Mouse (Mus musculus) heart, embryonic 14.5 days (tissue): ENCODE measurements around the gene Nod1. TPM values are rescaled to one million over a fixed set of nuclear protein-coding genes. Genes with fewer than 3 reads are reported as not detected.

ENCODE experiments used
- ATAC-seq: fragments of 200-750 bp; cut with Nextera tagmentation; 2 replicates; pipeline ENCODE4 v1.8.0; 2017; ENCODE audit warnings: low read depth, moderate TSS enrichment; ENCODE audit not compliant: insufficient number of reproducible peaks, insufficient read depth, low FRiP score
- H3K27ac ChIP-seq, 2 experiments: fragments of 200-500 bp in 1 of 2; fragments of 300-500 bp in 1 of 2; sonication (generic) in 1 of 2; replicated peaks in 1 of 2; 2 replicates each; pipeline ENCODE4 v1.5.1; 2012 to 2014; ENCODE audit warnings: low read depth in 2 of 2, low read length in 2 of 2, control low read depth in 1 of 2, mild to moderate bottlenecking in 1 of 2, mixed read lengths in 1 of 2; ENCODE audit not compliant: control insufficient read depth in 1 of 2, insufficient read depth in 1 of 2
- H3K27me3 ChIP-seq: fragments of 300-500 bp; sonication (generic); 2 replicates; pipeline ENCODE4 v1.6.1; 2014; ENCODE audit warnings: mild to moderate bottlenecking, low read length, control low read depth; ENCODE audit not compliant: control insufficient read depth, insufficient read depth
- H3K36me3 ChIP-seq: fragments of 300-500 bp; sonication (generic); 2 replicates; pipeline ENCODE4 v1.6.1; 2014; ENCODE audit warnings: mild to moderate bottlenecking, control low read depth, low read length, mixed read lengths; ENCODE audit not compliant: control insufficient read depth, insufficient read depth
- H3K4me1 ChIP-seq, 2 experiments: fragments of 200-500 bp in 1 of 2; fragments of 300-500 bp in 1 of 2; sonication (generic) in 1 of 2; 2 replicates each; pipeline ENCODE4 v1.6.1; 2012 to 2014; ENCODE audit warnings: low read length in 2 of 2, control low read depth in 1 of 2, mixed read lengths in 1 of 2; ENCODE audit not compliant: control insufficient read depth in 2 of 2, insufficient read depth in 2 of 2
- H3K4me2 ChIP-seq: fragments of 300-500 bp; sonication (generic); 2 replicates; pipeline ENCODE4 v1.6.1; 2014; ENCODE audit warnings: mild to moderate bottlenecking, low read length
- H3K4me3 ChIP-seq, 2 experiments: fragments of 200-500 bp in 1 of 2; fragments of 300-500 bp in 1 of 2; sonication (generic) in 1 of 2; 2 replicates each; pipeline ENCODE4 v1.5.1; 2012 to 2014; ENCODE audit warnings: low read length in 2 of 2, mild to moderate bottlenecking in 2 of 2, control low read depth in 1 of 2, low read depth in 1 of 2, moderate library complexity in 1 of 2; ENCODE audit not compliant: control insufficient read depth in 1 of 2, insufficient read depth in 1 of 2
- H3K9ac ChIP-seq: fragments of 300-500 bp; sonication (generic); 2 replicates; pipeline ENCODE4 v1.6.1; 2014; ENCODE audit warnings: mild to moderate bottlenecking, low read length
- H3K9me3 ChIP-seq: fragments of 300-500 bp; sonication (generic); 2 replicates; pipeline ENCODE4 v1.6.1; 2016; ENCODE audit warnings: low read length, control low read depth; ENCODE audit not compliant: control insufficient read depth
- WGBS: fragments of 180-500 bp; shearing (Covaris S2); extraction: QIAGEN DNeasy Blood & Tissue Kit; methylation state at CpG from one replicate; pipeline ENCODE4 v1.1.7; 2014; 5-methylcytosine and 5-hydroxymethylcytosine counted together
- polyA plus RNA-seq: library from polyadenylated mRNA; unstranded; fragments of >200 nt; fragmentation: Nextera tagmentation; extraction: Ambion mirVana; gene quantifications from 2 replicates; pipeline ENCODE4 v1.2.1, GENCODE M21; 2014

Gene Nod1
- polyA plus RNA-seq = 4.6 and 4.9 TPM in 2 replicates

- ATAC-seq = peak; percentile 83
- Histone ChIP-seq H3K36me3 (no peaks in the 10 kb centered on the region), H3K27me3 (peaks cover 8% of the 10 kb centered on the region), H3K4me3 (peak within 1 kb of the TSS; percentile 66 to 87), H3K9ac (peak within 1 kb of the TSS; percentile 78), H3K27ac (peak within 1 kb of the TSS; percentile 14 to 67; a peak in 3 of 4 replicates), H3K4me2 (peak within 1 kb of the TSS; percentile 81), H3K9me3 (no peaks in the 10 kb centered on the region), H3K4me1 (peaks cover 3 to 13% of the 10 kb centered on the region in 2 experiments; a peak in 2 of 4 replicates)
- WGBS = 3% methylated on average over 50 of the region's 53 CpGs
Observed at GRCm38 (mm10) chr6:54972111-54972928, at the start of gene Nod1. Gene Nod1 (minus strand): TSS chr6:54972612.

DNA sequence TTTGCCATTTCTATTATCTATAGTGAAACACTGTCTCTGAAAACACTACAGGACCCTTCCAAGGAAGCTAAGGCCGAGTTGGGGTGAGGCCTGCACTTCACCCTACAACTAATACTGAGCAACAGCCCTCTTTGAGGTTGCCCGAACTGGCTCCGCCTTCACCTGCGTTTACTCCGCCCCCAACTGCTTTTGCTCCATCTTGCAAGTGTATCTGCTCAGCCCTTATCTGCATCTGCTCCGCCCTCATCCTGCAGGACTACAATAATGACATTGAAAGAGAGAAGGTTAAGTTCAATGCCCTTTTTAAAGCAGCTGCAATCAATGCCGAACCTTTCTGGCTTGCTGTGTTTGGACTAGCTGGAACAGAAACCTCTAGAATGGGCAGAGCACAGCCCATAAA lies 49.4 kb upstream of the Nod1 start:
- no peaks in the 10 kb centered on the region for H3K27me3 ChIP-seq
- no peaks in the 10 kb centered on the region for H3K36me3 ChIP-seq
- ATAC-seq = no peak
- no peak overlapping the region for H3K4me3 ChIP-seq
- H3K9ac ChIP-seq = no peak overlapping the region
- 82% methylated on average over 7 of the region's 7 CpGs for WGBS
- H3K9me3 ChIP-seq = no peaks in the 10 kb centered on the region
- peaks cover 3 to 7% of the 10 kb centered on the region in 2 experiments; a peak in 2 of 4 replicates for H3K4me1 ChIP-seq
- no peak overlapping the region for H3K4me2 ChIP-seq
- H3K27ac ChIP-seq = no peak overlapping the region

DNA sequence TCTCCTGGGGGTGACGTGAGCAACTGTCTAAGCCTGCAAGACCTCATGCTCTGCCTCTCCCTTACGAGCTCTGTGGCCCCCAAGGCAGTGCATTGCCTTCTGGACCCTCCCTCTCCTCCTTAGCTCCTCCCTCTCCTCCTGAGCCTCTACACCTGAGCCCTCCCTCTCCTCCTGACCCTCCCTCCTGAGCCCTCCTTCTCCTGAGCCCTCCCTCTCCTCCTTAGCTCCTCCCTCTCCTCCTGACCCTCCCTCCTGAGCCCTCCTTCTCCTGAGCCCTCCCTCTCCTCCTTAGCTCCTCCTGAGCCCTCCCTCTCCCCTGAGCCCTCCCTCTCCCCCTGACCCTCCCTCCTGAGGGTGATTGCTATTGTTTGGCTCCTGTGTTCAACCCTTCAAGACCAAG lies 46.0 kb upstream of the Nod1 start:
- Histone ChIP-seq H3K36me3 (no peaks in the 10 kb centered on the region), H3K4me1 (peaks cover 5 to 13% of the 10 kb centered on the region in 2 experiments; a peak in 3 of 4 replicates), H3K27me3 (no peaks in the 10 kb centered on the region), H3K27ac (no peak overlapping the region), H3K4me2 (no peak overlapping the region), H3K9ac (no peak overlapping the region), H3K9me3 (peaks cover 4% of the 10 kb centered on the region; the same call in 1 of the 2 replicates), H3K4me3 (no peak overlapping the region)
- WGBS = 65% methylated on average over 2 of the region's 2 CpGs
- peak; percentile 25; the same call in 1 of the 2 replicates for ATAC-seq

GRCm38 (mm10) chr6:55016710-55017583 lies 44.5 kb upstream of the Nod1 start:
- no peaks in the 10 kb centered on the region for H3K36me3 ChIP-seq
- no peak for ATAC-seq
- H3K27ac ChIP-seq = no peak overlapping the region
- H3K4me1 ChIP-seq = peaks cover 5 to 13% of the 10 kb centered on the region in 2 experiments; a peak in 3 of 4 replicates
- peak overlapping the region; percentile 46 for H3K4me2 ChIP-seq
- H3K9ac ChIP-seq = 0 out of 2 replicates have a peak overlapping the region, but pooled peaks have one; percentile 2
- H3K27me3 ChIP-seq = no peaks in the 10 kb centered on the region
- H3K9me3 ChIP-seq = peaks cover 4% of the 10 kb centered on the region; the same call in 1 of the 2 replicates
- WGBS = 22% methylated on average over 15 of the region's 15 CpGs
- no peak overlapping the region for H3K4me3 ChIP-seq

- no peaks in the 10 kb centered on the region for H3K36me3 ChIP-seq
- 15% methylated on average over 5 of the region's 5 CpGs for WGBS
- peaks cover 4% of the 10 kb centered on the region; the same call in 1 of the 2 replicates for H3K9me3 ChIP-seq
- peaks cover 5 to 13% of the 10 kb centered on the region in 2 experiments; a peak in 3 of 4 replicates for H3K4me1 ChIP-seq
- H3K4me3 ChIP-seq = no peak overlapping the region
- H3K27ac ChIP-seq = no peak overlapping the region
- no peak overlapping the region for H3K4me2 ChIP-seq
- no peak for ATAC-seq
- H3K27me3 ChIP-seq = no peaks in the 10 kb centered on the region
- H3K9ac ChIP-seq = no peak overlapping the region
Observed at GRCm38 (mm10) chr6:55016236-55016635, 43.8 kb upstream of the Nod1 start.

- Histone ChIP-seq H3K27me3 (no peaks in the 10 kb centered on the region; the same call in 1 of the 2 replicates), H3K9ac (no peak overlapping the region), H3K36me3 (no peaks in the 10 kb centered on the region), H3K27ac (no peak overlapping the region), H3K9me3 (peaks cover 4% of the 10 kb centered on the region; the same call in 1 of the 2 replicates), H3K4me2 (no peak overlapping the region), H3K4me3 (no peak overlapping the region), H3K4me1 (peaks cover 5 to 19% of the 10 kb centered on the region in 2 experiments; a peak in 3 of 4 replicates)
- 83% methylated on average over 3 of the region's 3 CpGs for WGBS
- ATAC-seq = no peak
Observed at GRCm38 (mm10) chr6:55014184-55014583, 41.8 kb upstream of the Nod1 start.

DNA sequence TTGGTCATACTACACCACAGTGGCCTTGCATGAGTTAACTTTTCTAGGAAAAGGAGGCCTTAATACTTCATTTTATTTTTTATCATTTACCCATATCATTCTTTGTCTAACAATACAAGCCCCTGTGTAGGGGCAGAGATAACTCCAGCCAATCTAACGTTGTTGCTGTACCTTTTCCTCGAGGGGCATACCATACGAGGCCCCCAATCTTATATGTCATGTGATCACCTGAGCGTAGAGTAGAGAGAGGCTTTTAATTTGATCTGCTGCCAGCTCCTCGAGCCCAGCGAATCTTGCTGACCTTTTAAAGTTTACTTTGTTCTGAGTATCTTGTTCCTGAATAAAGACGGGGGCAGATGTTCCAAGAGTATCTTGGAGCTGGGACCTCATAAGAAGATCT lies 40.1 kb upstream of the Nod1 start:
- peaks cover 4% of the 10 kb centered on the region; the same call in 1 of the 2 replicates for H3K9me3 ChIP-seq
- H3K27ac ChIP-seq = no peak overlapping the region
- H3K4me2 ChIP-seq = no peak overlapping the region
- peaks cover 5 to 17% of the 10 kb centered on the region in 2 experiments; a peak in 3 of 4 replicates for H3K4me1 ChIP-seq
- WGBS = 66% methylated on average over 7 of the region's 7 CpGs
- H3K4me3 ChIP-seq = no peak overlapping the region
- no peak overlapping the region for H3K9ac ChIP-seq
- H3K36me3 ChIP-seq = no peaks in the 10 kb centered on the region
- no peaks in the 10 kb centered on the region; the same call in 1 of the 2 replicates for H3K27me3 ChIP-seq
- ATAC-seq = no peak
